Mouse (Mus musculus): ENCODE data around the gene Slc26a1.

DNA sequence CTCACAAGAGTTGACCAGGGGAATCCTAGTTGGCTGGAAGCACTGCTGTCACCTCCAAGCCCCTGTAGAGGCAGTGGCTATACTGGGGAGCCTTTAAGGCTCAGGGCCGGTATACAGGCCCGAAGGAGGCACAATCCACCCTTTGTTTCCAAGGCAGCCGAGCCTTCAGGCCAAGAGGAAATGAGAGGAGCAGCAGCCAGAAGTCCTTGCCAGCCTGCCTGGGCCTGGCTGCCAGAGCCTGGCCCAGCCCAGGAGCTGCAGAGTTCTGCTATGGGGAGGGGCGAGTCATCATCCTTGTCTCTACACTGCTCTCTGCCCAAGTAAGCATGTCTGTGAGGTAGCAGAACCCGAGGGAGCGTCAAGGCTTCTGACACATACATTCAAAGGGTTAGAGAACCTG lies 38.8 kb upstream of the Slc26a1 start:
- TF ChIP-seq EP300 (optimal IDR thresholded peaks at IDR 0.05) (no peak), CTCF (IDR thresholded peaks at IDR 0.05; ENCODE audit: low read depth) (no peak)

Measured in stomach, postnatal 0 days (tissue).